Mouse (Mus musculus) embryonic facial prominence, embryonic 11.5 days (tissue): ENCODE results near the gene Fez2. TPM values are rescaled to one million over a fixed set of nuclear protein-coding genes. Genes with fewer than 3 reads are reported as not detected.

ENCODE experiments used
- ATAC-seq: fragments of 200-750 bp; cut with Nextera tagmentation; replicated peaks from 2 replicates; pipeline ENCODE4 v1.8.0; 2017; ENCODE audit warnings: low read depth; ENCODE audit not compliant: insufficient number of reproducible peaks, low FRiP score, low TSS enrichment
- DNase-seq: peaks from one replicate; pipeline ENCODE4 v3.0.0-alpha.2; 2015; ENCODE audit warnings: low spot score
- H3K27ac ChIP-seq: fragments of 300-500 bp; sonication (generic); replicated peaks from 2 replicates; pipeline ENCODE4 v1.5.1; 2014; ENCODE audit warnings: mild to moderate bottlenecking, low read depth, low read length, control low read depth
- H3K27me3 ChIP-seq: fragments of 300-500 bp; sonication (generic); 2 replicates; pipeline ENCODE4 v1.6.1; 2014; ENCODE audit warnings: mild to moderate bottlenecking, low read length, moderate library complexity, mixed read lengths; ENCODE audit not compliant: control insufficient read depth, insufficient read depth
- H3K36me3 ChIP-seq: fragments of 300-500 bp; sonication (generic); replicated peaks from 2 replicates; pipeline ENCODE4 v1.6.1; 2014; ENCODE audit warnings: low read depth, mild to moderate bottlenecking, low read length, moderate library complexity, mixed read lengths; ENCODE audit not compliant: control insufficient read depth, insufficient read depth
- H3K4me1 ChIP-seq: fragments of 300-500 bp; sonication (generic); 2 replicates; pipeline ENCODE4 v1.6.1; 2014; ENCODE audit warnings: low read length, mixed read lengths; ENCODE audit not compliant: control insufficient read depth, insufficient read depth
- H3K4me2 ChIP-seq: fragments of 300-500 bp; sonication (generic); 2 replicates; pipeline ENCODE4 v1.6.1; 2014; ENCODE audit warnings: low read depth, mild to moderate bottlenecking, control low read depth, low read length, moderate library complexity
- H3K4me3 ChIP-seq: fragments of 300-500 bp; sonication (generic); 2 replicates; pipeline ENCODE4 v1.5.1; 2014; ENCODE audit warnings: low read depth, low read length, control low read depth
- H3K9ac ChIP-seq: fragments of 300-500 bp; sonication (generic); replicated peaks from 2 replicates; pipeline ENCODE4 v1.6.1; 2014; ENCODE audit warnings: mild to moderate bottlenecking, control low read depth, low read length
- H3K9me3 ChIP-seq: fragments of 300-500 bp; sonication (generic); replicated peaks from 2 replicates; pipeline ENCODE4 v1.6.1; 2016; ENCODE audit warnings: mild to moderate bottlenecking, low read length, inconsistent platforms, mixed read lengths; ENCODE audit not compliant: control insufficient read depth
- WGBS: fragments of 180-500 bp; shearing (Covaris S2); extraction: QIAGEN DNeasy Blood & Tissue Kit; methylation state at CpG from one replicate; pipeline ENCODE4 v1.1.7; 2014; 5-methylcytosine and 5-hydroxymethylcytosine counted together
- polyA plus RNA-seq: library from polyadenylated mRNA; unstranded; fragments of >200 nt; fragmentation: Nextera tagmentation; extraction: Ambion mirVana; gene quantifications from 2 replicates; pipeline ENCODE4 v1.2.1, GENCODE M21; 2014

The Fez2 gene
- polyA plus RNA-seq, 1 experiment from 2014 or later = 46.1 TPM

DNA sequence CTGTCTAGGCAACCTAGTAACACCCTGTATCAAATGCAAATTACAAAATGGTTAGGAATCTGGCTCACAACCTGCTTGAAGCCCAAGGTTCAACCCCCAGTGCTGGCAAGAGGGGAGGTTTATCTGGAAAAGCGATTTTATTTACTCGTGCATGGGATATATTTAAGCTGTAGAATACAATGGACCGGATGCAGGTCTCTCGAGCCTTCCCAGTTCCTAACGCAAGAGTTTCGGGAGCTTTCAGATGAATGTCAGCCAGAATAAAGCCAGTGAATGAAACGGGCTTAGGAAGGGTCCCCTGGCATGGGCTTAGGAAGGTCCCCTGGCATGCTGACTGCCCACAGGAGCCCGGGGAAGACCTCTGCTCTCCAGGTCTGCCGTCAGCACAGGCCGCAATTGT is 11.1 kb downstream of the Fez2 start:
- WGBS = 85% methylated on average over 10 of the region's 10 CpGs
- Histone ChIP-seq H3K27ac (no peak overlapping the region), H3K9me3 (no peaks in the 10 kb centered on the region), H3K4me2 (no peak overlapping the region), H3K36me3 (no peaks in the 10 kb centered on the region), H3K4me3 (no peak overlapping the region), H3K9ac (no peak overlapping the region), H3K27me3 (no peaks in the 10 kb centered on the region), H3K4me1 (no peaks in the 10 kb centered on the region)
- no peak for ATAC-seq
- no peak for DNase-seq

- Histone ChIP-seq H3K4me2 (no peak overlapping the region), H3K4me1 (no peaks in the 10 kb centered on the region), H3K9me3 (no peaks in the 10 kb centered on the region), H3K4me3 (no peak overlapping the region), H3K9ac (no peak overlapping the region), H3K36me3 (peaks cover under 1% of the 10 kb centered on the region), H3K27ac (no peak overlapping the region), H3K27me3 (no peaks in the 10 kb centered on the region)
- ATAC-seq (no peak), DNase-seq (no peak)
- WGBS = 90% methylated on average over 3 of the region's 3 CpGs
Measured at GRCm38 (mm10) chr17:78405336-78405735, 12.6 kb downstream of the Fez2 start.

DNA sequence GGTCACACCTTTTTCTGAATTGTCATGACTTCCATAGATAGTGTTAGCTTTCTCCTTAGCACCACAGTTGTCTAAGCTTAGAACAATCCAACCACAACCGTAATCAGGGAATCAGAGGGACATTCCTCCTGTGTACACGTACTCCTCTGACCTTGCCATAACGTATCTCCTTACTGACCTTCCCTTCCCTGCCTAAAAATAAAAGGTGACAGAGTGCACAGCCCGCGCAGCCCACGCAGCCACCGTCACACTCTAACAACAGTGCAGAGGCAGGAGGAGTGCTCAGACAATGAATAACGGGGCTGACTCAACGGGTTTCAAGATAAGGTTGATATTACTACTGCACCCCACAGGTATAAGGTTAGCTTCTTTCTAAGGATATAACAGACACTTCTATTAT is 14.1 kb downstream of the Fez2 start:
- Histone ChIP-seq H3K4me2 (no peak overlapping the region), H3K4me1 (no peaks in the 10 kb centered on the region), H3K9ac (no peak overlapping the region), H3K27ac (no peak overlapping the region), H3K36me3 (peaks cover 3% of the 10 kb centered on the region), H3K27me3 (no peaks in the 10 kb centered on the region), H3K9me3 (no peaks in the 10 kb centered on the region), H3K4me3 (no peak overlapping the region)
- 84% methylated on average over 9 of the region's 9 CpGs for WGBS
- DNase-seq = no peak
- no peak for ATAC-seq

- peaks cover 3% of the 10 kb centered on the region for H3K36me3 ChIP-seq
- 55% methylated on average over 4 of the region's 4 CpGs for WGBS
- H3K27ac ChIP-seq = no peak overlapping the region
- no peaks in the 10 kb centered on the region for H3K27me3 ChIP-seq
- H3K4me1 ChIP-seq = no peaks in the 10 kb centered on the region
- H3K4me3 ChIP-seq = no peak overlapping the region
- H3K9ac ChIP-seq = no peak overlapping the region
- H3K4me2 ChIP-seq = no peak overlapping the region
- H3K9me3 ChIP-seq = no peaks in the 10 kb centered on the region
- DNase-seq (peak; percentile 25), ATAC-seq (no peak)
Measured at GRCm38 (mm10) chr17:78403229-78403628, 14.7 kb downstream of the Fez2 start.

GRCm38 (mm10) chr17:78402174-78402573 is 15.8 kb downstream of the Fez2 start:
- peaks cover 3% of the 10 kb centered on the region for H3K36me3 ChIP-seq
- no peaks in the 10 kb centered on the region for H3K4me1 ChIP-seq
- WGBS = 86% methylated on average over 6 of the region's 6 CpGs
- H3K9me3 ChIP-seq = no peaks in the 10 kb centered on the region
- no peaks in the 10 kb centered on the region for H3K27me3 ChIP-seq
- H3K4me3 ChIP-seq = no peak overlapping the region
- DNase-seq (no peak), ATAC-seq (no peak)
- no peak overlapping the region for H3K4me2 ChIP-seq
- H3K9ac ChIP-seq = no peak overlapping the region
- H3K27ac ChIP-seq = no peak overlapping the region

GRCm38 (mm10) chr17:78401713-78402112 is 16.2 kb downstream of the Fez2 start:
- no peak for DNase-seq
- no peak overlapping the region for H3K9ac ChIP-seq
- H3K4me3 ChIP-seq = no peak overlapping the region
- no peaks in the 10 kb centered on the region for H3K4me1 ChIP-seq
- 73% methylated on average over 4 of the region's 4 CpGs for WGBS
- no peak overlapping the region for H3K27ac ChIP-seq
- ATAC-seq = no peak
- no peaks in the 10 kb centered on the region for H3K27me3 ChIP-seq
- no peak overlapping the region for H3K4me2 ChIP-seq
- H3K9me3 ChIP-seq = no peaks in the 10 kb centered on the region
- H3K36me3 ChIP-seq = peaks cover 3% of the 10 kb centered on the region

- peaks cover 3% of the 10 kb centered on the region for H3K36me3 ChIP-seq
- WGBS = 82% methylated on average over 6 of the region's 6 CpGs
Measured at GRCm38 (mm10) chr17:78401311-78401710, 16.6 kb downstream of the Fez2 start.

GRCm38 (mm10) chr17:78400130-78400840 is 17.7 kb downstream of the Fez2 start:
- no peak overlapping the region for H3K4me2 ChIP-seq
- ATAC-seq (no peak), DNase-seq (no peak)
- H3K36me3 ChIP-seq = peaks cover 3% of the 10 kb centered on the region
- H3K4me3 ChIP-seq = no peak overlapping the region
- no peaks in the 10 kb centered on the region for H3K9me3 ChIP-seq
- no peak overlapping the region for H3K9ac ChIP-seq
- H3K27me3 ChIP-seq = no peaks in the 10 kb centered on the region
- H3K4me1 ChIP-seq = no peaks in the 10 kb centered on the region
- WGBS = 84% methylated on average over 12 of the region's 12 CpGs
- no peak overlapping the region for H3K27ac ChIP-seq

More at GRCm38 (mm10) chr17:78401311-78401710, 16.6 kb downstream of the Fez2 start:
- ATAC-seq (no peak), DNase-seq (no peak)
- Histone ChIP-seq H3K9ac (no peak overlapping the region), H3K9me3 (no peaks in the 10 kb centered on the region), H3K27ac (no peak overlapping the region), H3K27me3 (no peaks in the 10 kb centered on the region), H3K4me1 (no peaks in the 10 kb centered on the region), H3K4me3 (no peak overlapping the region), H3K4me2 (no peak overlapping the region)
